Mouse (Mus musculus) induced T-regulatory cell, adult 2 months (primary cell): ENCODE results near the gene Hes1.
"Not testable (repeated sequence)": the region's sequence is repeated elsewhere in the genome, so short reads cannot be mapped to it uniquely, and the experiment has no call there.

Experiments
- DNase-seq: peaks from one replicate; pipeline ENCODE4 v3.0.0-alpha.2; 2012; ENCODE audit warnings: low read depth

Hes1 gene

DNA sequence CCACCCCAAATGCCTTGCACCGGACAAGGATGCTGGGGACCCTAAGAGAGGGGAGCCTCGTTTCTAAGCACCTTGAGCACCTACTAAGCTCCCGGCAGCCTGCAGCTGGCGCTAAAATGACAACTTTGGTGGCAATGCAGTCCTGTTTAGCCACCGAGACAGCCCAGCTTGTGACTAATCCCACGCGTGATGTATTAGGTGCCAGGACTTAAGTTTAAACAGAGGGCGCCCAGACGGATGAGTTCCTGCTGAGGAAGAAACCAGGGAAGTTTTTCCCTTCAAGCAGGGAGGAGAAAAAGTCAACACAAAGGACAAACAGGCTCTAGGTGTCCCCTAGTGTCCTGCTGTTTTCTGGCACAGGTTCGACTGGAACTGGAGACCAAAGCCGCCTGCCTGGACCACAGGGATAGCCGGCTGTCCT, 6.6 kb downstream of the Hes1 start:
- no peak for DNase-seq

DNA sequence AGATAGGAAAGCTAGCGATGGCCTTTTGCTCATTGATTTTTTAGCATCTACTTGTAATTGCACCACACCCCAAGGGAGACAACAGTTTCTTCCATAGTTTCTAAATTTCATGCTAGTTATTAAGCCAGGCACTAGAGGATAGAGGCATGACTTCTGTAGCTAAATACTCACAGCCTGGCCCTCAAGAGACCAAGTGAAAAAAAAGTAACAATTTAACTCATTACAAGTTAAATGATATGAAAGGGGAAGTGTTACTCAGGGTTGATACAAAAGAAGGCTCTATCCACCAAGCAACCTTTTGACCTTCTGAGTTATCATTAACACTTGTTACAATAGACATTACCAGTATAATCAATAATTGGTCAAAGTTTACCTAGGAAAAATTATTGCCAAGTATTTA, 9.1 kb downstream of the Hes1 start:
- DNase-seq = no peak

DNA sequence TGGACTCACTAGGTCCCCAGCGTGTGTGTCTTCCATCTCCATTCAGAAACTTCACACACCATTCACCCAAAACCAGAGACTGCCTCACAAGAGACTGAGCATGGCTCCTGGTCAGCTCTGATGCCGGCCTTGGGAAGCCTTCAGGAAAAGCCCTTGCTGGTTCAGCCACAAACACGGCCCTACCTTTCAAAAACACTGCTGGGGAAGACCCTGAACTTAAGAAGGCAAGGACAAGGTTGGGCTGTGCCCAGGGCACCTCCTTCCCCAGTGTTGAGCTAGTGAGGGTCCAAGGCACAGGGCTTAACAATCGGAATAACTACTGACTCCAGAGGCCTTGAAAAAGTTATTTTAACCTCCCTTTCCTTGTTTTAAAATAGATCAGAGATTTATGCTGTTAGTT, 17.3 kb downstream of the Hes1 start:
- no peak for DNase-seq

DNA sequence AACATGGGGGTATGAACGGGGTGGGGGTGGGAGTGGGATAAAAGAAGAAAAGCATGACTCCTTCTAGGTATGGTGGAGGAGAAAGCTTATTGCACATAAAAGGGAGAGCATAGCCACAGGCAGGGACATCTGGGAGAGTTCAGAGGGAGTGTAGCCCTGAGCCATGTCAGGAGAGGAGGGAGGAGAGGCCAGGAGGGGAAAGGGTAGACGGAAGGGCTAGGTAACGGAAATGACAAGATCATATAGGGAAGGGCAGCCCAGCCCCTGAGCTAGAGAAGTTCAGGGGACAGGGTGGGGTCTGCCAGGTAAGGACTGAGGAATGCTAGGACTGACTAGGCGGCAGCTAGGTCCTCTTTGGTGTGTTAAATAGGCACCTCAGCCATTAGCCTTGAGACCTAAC, 17.8 kb downstream of the Hes1 start:
- DNase-seq = no peak

DNA sequence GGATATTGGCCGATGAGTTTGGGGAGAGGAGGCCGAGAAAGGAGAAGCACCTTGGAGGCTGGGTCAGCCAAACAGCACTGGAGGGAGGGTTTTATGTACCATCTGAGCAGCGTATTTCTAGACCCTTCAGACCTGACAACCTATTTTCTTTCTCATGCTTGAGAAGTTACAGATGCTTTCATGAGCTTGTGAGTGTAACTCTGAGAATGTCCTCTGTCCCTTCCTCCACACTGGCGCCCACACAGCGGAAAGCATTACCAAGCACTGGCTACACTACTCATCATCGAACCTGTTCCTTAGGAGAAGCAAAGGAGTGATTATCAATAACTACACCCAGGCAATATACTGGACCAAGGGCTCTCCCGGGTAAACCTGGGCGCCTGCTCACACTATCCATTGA, 18.8 kb downstream of the Hes1 start:
- no peak for DNase-seq

DNA sequence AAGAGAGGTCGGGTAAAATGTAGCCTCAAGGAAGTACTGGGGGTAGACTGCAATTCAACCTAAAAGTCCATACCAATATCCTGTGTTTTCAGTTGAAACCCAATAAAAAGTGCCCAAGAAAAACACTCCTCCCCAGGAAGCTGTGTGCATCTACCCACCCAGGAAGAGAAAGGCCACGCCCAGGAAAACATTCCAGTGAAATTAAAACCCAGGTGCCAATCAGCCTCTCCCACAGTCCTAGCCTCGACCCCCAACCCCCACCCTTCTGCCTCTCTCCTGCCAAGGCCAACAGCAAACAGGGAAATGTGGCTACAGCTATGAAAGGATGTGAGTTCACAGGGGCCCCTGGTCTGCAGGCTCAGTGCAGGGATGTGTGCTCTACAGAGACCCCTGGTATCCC, 19.4 kb downstream of the Hes1 start:
- DNase-seq = no peak

DNA sequence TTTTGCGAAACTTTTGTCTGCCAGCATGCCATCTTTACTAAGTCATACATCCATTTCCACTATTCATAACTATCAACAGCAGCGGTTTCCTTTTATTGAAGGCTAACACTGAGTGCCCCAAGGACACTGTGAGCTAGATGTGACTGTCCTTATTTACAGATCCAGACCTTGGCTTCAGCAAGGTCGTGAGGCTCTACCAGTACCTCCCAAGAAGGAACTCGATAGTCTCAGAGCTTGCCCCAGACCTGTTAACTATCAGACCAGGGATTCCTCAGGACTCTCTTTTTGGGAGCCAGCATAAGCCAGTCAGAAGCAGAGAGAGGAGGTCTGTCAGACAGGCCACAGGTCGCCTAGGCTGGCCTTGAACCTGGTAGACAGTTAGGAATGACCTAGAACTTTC, 24.5 kb downstream of the Hes1 start:
- DNase-seq = no peak

DNA sequence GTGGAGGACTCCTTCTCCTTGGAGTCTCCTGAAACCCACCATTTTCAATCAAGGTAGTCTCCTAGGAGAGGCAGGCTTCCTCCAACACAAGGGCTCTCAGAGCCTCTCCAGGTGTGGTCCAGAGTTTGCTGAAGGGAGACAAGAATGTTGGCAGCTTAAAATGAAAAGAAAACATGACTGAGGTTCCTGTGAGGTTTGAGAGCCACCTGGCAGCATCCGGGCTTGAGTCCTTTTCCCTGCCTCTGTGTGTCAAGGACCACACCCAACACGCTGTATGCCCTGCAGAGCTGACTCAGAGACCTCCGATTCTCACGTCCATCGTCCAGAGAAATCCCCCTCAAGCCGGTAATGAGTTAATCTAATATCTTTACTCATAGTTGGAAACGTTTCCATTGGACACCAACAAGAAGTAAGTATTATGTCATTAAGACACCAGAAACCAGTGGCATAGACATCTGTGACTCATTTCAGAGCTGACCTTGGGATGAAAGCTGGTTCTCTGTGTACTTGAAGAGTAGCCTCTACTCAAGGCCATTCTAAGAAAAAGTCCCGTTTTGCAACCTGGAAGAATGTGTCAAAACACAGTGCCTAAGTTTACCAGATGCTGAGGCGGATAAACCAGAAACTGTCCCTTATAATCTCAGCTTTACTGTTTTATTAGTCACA, 26.1 kb downstream of the Hes1 start:
- no peak for DNase-seq

DNA sequence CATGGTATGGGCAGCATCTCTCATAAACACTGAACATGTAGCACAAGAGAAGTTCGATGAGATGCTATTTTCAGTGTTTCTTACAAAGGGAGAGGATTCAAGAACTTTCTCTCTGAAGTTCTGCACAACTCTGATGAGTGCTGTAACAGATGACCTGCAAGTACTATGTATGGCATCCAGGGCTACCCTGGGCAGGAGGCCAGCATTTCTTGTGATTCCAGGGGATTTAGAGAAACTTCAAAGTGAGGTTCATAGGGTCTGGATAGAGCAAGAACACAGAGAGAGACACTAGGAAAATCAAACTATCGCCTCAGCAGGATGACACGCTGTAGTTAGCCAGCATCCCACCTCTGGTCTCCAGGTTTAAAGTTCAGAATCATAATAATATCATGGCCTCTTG, 31.9 kb downstream of the Hes1 start:
- DNase-seq = no peak

DNA sequence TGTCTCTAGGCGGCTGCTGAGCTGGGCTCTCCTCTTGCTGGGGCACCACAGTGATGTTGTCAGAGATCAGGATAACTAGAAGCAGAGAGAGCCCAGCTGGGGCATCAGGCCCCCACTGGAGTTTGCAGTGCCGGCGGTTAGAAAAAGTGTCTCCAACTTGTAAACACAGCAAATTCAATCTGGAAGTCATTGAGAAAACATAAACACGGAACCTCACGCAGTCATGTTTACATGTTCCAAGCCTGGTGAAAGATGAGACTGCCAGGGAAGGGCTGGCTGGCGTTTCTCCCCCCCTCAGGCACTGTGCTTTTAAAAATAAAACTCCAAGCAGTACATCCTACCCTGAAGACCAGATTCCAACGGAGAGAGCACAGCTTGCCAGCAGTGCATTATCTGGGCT, 32.3 kb downstream of the Hes1 start:
- DNase-seq = no peak

DNA sequence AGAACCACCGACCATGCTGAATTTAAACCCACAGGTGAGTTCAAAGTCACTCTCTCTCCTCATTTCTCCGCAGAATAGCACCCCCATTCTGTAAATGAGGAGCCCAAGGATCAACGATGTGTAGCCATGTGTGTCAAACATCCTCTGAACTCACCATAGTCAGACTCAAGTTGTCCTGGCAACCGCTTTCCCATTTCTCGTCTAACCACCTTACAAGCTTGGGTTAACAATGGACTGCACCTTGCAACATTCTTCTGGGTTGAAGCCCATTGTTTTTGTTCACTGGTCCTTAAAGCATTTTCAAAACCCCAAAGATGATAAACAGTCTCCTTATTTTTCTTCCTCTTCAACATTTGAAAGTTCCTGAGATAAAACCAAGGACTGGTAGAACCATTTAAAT, 34.9 kb downstream of the Hes1 start:
- DNase-seq = no peak

DNA sequence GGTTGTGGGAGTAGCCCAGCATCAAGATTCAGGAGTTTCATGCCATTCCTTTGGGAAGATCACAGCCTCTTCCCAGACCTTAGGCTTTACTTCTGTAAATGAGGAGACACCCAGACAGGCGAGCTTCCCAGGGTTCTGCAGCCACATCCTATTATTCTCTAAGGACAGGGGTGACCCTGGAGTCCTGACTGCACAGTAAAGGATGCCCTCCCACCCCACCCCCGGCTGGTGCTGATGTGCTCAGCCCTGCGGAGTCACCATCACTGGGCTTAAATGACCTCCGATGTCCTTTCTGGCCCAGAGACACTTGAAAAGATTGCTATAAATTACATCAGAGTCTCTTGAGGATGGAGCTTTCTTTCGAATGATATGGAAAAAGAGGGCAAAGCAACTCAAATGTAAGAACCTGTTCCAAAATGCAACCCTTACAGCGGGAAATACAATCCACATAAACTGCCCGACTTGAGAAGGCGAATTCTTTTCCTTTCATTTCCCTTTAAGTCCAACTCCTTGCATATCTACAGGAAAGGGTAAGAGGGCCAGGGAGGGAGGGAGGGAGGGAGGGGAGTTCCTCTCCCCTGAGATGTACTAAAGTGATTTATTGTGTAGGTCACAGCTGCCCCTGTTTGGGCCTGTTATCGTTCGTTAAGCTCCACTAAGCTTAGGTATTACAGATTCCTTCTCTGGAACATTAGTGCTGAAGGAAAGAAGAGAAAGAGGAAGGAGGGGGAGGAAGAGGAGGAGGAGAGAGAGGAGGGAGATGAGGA, 38.1 kb downstream of the Hes1 start:
- DNase-seq = no peak

DNA sequence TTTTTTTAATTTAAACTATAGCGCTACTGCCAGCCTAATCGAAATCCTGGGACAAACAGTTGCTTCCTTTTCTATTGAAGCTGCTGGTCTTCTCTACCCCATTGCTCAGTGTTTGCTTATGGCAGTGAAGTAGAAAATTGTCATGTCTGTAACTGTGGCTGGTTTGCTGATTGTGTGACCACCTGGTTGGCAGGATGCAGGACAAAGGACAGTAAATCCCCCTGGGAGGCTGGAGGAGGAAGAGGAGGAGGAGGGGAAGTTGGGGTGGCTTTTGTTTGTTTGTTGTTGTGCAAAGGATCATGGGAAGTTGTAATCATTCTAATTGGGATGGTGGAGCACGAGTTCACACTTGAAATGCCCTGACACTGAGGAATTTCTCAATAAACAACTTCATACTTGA, 38.8 kb downstream of the Hes1 start:
- no peak for DNase-seq

DNA sequence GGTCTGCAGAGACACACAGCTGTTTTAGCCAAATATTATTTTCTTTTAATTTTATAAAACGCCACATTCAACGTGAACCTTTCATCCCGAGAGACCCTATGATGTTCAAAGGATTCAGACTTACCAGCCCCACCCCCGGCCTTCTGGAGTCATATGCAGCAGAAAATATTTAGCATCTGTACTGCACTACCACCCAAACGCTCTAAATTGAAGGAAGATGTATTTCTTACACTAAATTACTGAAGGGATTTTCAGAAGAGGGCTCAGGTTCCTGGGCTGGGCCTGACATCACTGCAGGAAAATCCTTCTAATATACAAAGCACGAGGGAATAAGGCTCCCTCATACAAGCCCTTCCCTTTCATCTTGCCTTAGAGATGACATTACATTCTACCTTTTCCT, 39.3 kb downstream of the Hes1 start:
- no peak for DNase-seq

DNA sequence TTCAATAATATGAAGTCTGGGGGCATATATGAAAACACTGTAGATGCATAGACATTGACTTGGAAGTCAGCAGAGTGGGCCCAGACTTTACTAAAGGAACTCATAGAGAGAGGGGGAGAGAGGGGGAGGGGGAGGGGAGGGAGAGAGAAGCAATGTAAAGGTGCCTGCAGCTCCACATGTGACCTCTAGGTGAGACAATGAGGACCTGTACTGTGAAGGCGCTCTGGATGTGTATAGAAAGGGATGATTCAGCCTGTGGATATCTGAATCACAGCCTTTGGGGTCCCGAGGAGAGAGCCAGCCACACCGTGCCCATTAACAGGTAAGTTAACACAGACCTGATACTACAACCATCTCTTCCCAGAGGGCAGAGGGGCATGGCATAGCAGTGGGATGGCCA, 40.2 kb downstream of the Hes1 start:
- DNase-seq = peak; percentile 4

DNA sequence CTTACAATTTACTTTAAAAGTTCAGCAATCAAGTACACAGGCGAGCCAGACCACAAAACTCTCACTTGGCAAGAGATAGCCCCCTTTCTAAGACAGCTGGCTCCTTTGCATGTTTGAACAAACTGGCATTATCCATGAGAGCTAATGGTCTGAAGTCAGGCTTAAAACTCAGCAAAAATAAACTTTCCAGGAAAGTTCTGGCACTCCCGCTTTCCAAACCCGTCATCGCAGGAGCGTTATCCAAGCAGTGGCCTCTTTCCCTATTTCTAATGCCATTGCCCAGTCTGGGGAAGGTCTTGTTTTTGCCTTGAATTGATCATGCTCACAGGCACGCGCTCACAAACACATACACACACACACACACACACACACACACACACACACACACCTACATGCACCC, 41.3 kb downstream of the Hes1 start:
- DNase-seq = no peak

DNA sequence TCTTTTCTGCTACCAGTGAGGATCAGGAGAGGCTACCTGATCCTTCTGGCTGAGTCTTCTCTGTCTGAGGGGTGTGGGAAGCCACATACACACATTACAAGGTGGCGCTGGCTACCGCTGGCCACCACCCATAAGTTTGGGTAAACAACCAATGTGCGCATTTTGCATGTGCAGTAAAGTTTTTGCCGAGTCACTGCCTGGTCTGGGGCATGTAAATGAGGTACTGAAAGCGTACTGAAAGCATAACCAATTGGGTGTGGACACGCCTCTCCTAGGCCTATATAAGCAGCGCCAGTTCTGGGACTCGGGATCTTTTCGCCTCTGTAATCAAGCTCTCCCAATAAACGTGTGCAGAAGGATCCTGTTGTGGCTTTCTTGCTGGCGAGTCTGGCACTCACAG, 44.0 kb downstream of the Hes1 start:
- not testable (repeated sequence) for DNase-seq

DNA sequence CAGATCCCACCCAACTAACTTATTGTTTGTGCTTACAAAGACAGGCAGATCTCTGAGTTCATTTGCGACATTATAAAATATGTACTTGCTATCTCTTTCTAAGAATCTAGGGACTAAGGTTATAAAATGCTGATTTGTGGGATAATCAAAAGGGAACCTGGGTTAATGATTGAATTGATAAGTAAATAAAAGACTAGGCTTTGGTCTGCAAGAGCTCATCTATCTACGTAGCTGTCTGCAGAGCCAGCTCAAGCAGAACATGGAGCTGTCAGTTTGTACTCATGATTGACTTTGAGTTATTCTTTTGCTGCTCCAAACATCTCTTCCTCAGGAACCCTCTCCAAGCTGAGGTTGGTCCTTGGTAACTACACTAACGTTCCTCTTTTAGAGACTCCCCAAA, 46.3 kb downstream of the Hes1 start:
- DNase-seq = no peak

DNA sequence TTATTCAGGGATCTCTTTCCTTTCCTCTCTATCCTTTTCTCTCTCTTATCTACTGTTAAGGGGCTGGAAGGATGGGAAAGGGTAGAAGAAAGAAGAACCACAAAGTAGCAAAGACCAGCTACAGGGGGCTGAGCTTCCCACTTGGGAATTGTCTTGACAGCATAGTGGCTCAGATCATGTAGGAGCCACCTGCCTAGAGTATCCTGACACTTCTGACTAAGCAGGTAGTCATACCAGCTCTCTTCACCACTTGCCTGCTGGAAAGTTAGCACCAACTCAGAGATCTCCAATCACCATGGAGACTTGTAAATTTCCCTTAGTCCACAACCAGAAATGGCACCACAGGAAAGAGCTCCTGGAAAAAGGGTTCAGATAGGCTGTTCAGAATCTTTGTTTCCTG, 46.9 kb downstream of the Hes1 start:
- DNase-seq = no peak

DNA sequence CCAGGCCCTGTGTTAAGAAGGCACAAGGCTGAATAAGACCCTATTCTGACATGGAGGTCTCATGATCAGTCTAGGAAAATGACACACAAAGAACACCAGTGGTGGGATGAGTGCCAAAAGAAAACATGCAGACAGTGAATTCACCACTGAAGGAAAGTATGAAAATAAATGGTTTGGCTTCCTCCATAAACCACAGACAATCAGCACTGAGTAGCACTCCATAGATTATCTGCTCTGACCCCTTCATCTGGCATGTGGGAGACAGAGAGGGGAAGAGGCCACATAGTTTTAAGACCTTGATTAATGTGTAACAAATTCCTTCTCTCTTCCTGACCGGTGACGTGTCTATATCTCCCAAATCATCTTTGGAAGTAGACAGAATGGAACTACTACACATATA, 47.4 kb downstream of the Hes1 start:
- no peak for DNase-seq

DNA sequence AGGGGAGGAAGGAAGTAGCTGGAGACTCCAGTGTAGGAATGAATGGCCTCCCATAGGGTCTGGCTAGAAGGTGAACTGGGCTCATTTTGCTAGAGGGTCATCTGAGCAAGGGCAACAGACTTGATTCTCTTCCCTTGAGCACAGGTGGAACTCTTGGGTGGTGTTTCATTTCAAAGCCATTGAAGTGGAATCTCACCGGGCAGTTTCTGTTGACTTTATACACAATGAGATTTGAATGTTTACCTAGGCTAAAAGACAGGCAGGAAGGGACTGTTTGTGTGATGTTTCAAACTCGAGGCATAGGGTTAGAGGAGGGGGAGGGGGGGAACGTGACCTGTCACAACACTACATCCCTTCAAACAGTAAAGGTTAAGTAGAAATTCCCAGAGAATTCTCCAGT, 49.0 kb downstream of the Hes1 start:
- DNase-seq = no peak

DNA sequence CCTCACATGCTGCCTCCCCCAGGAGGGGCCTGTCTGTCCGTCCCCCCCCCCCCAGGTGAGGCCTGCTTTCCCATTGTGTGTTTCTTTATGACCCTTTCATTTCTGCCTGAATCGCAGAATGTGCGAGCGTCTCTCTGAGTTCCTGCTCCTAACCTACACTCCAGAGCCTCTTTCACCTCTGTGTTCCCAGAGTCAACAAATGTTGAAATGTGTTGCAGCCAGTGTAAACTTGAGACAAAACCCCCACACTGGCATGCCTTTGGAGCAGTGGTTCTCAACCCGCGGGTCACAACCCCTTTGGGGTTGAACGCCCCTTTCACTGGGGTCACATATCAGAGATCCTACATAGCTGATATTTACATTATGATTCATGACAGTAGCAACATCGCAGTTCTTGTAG, 49.6 kb downstream of the Hes1 start:
- DNase-seq = no peak

DNA sequence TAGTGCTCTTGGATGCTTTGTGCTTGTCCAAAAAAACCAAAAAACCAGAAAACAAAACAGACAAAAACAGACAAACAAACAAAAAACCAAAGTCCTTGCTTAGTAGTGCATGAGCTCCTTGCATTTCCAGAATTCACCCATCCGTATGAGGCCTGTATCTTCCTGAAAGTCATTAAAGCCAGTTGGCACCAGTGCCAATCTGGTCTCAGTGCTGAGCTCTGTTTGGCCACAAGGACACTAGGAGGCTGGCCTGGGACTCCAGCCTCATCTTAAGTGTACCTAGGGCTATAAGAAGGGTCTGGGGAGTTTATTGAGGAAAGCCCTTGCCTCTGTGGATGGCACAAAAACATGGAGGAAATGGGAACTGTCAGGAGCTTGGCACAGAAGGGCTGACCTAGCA, 50.3 kb downstream of the Hes1 start:
- no peak for DNase-seq
